Mouse (Mus musculus) kidney, embryonic 14.5 days (tissue): ENCODE measurements around the gene Evx2. TPM values are rescaled to one million over a fixed set of nuclear protein-coding genes. Genes with fewer than 3 reads are reported as not detected.

ENCODE experiments used
- ATAC-seq: fragments of 200-750 bp; cut with Nextera tagmentation; 2 replicates; pipeline ENCODE4 v1.8.0; 2017; ENCODE audit warnings: moderate number of reproducible peaks, mild to moderate bottlenecking, moderate TSS enrichment, moderate library complexity; ENCODE audit not compliant: low FRiP score, low TSS enrichment
- H3K27ac ChIP-seq: fragments of 300-500 bp; sonication (generic); 2 replicates; pipeline ENCODE4 v1.5.1; 2014; ENCODE audit warnings: low read depth, mild to moderate bottlenecking, low read length, moderate library complexity, mixed read lengths
- H3K27me3 ChIP-seq: fragments of 300-500 bp; sonication (generic); 2 replicates; pipeline ENCODE4 v1.6.1; 2014; ENCODE audit warnings: mild to moderate bottlenecking, low read length; ENCODE audit not compliant: control insufficient read depth, insufficient read depth
- H3K36me3 ChIP-seq: fragments of 300-500 bp; sonication (generic); 2 replicates; pipeline ENCODE4 v1.6.1; 2014; ENCODE audit warnings: low read length, mixed read lengths; ENCODE audit not compliant: control insufficient read depth, insufficient read depth
- H3K4me1 ChIP-seq: fragments of 300-500 bp; sonication (generic); 2 replicates; pipeline ENCODE4 v1.6.1; 2014; ENCODE audit warnings: low read length, mixed read lengths; ENCODE audit not compliant: control insufficient read depth, insufficient read depth
- H3K4me2 ChIP-seq: fragments of 300-500 bp; sonication (generic); replicated peaks from 2 replicates; pipeline ENCODE4 v1.6.1; 2014; ENCODE audit warnings: low read depth, mild to moderate bottlenecking, low read length
- H3K4me3 ChIP-seq: fragments of 300-500 bp; sonication (generic); 2 replicates; pipeline ENCODE4 v1.5.1; 2014; ENCODE audit warnings: mild to moderate bottlenecking, low read length
- H3K9ac ChIP-seq: fragments of 300-500 bp; sonication (generic); 2 replicates; pipeline ENCODE4 v1.6.1; 2014; ENCODE audit warnings: low read depth, mild to moderate bottlenecking, low read length, moderate library complexity
- H3K9me3 ChIP-seq: fragments of 300-500 bp; sonication (generic); 2 replicates; pipeline ENCODE4 v1.6.1; 2016; ENCODE audit warnings: low read length; ENCODE audit not compliant: control insufficient read depth
- WGBS: fragments of 180-500 bp; shearing (Covaris S2); extraction: QIAGEN DNeasy Blood & Tissue Kit; methylation state at CpG from one replicate; pipeline ENCODE4 v1.1.7; 2014; 5-methylcytosine and 5-hydroxymethylcytosine counted together
- polyA plus RNA-seq: library from polyadenylated mRNA; unstranded; fragments of >200 nt; fragmentation: Nextera tagmentation; extraction: Ambion mirVana; gene quantifications from 2 replicates; pipeline ENCODE4 v1.2.1, GENCODE M21; 2014

Gene Evx2
- polyA plus RNA-seq, 1 experiment from 2014 or later = not detected

- Histone ChIP-seq H3K9me3 (no peaks in the 10 kb centered on the region), H3K9ac (no peak overlapping the region), H3K4me2 (no peak overlapping the region), H3K4me1 (peaks cover 10% of the 10 kb centered on the region; the same call in 1 of the 2 replicates), H3K4me3 (no peak overlapping the region), H3K27ac (no peak overlapping the region), H3K36me3 (no peaks in the 10 kb centered on the region), H3K27me3 (peaks cover 88% of the 10 kb centered on the region)
- 4% methylated on average over 7 of the region's 7 CpGs for WGBS
- ATAC-seq = no peak
Measured at GRCm38 (mm10) chr2:74666411-74666810, 7.1 kb upstream of the Evx2 start.

DNA sequence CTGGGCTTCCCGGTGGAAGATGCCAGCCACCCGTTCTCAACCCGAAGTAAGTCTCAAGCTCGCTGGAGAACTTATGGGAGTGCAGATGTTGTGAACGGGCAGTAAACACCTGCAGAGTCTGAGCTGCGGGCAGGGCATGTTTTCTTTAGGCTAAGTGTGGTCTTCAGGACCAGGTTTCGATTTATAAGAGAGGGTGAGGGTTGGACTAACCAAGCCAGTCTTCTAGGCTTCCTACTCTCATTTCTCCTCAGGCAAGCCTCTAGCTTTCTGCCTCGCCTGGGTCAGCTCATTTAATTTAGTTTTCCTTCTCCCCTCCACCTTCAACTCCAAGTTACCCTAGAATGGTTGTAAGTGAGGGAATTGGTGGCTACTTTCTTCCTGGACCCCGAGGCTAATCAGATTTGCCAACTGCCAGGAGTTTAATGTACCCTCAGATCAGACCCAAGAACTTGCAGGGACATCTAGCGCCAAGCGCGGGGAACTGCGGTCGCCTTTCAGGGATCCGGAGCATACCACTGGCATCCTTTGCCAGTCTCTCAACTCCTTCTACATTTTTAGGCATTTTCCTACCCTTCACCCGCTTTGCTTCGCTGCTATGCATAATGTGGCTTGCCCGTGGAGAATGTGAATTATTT is 4.1 kb upstream of the Evx2 start:
- ATAC-seq = 0 out of 2 replicates have a peak, but pooled peaks have one; percentile 40
- Histone ChIP-seq H3K27ac (no peak overlapping the region), H3K27me3 (peaks cover 93% of the 10 kb centered on the region), H3K36me3 (no peaks in the 10 kb centered on the region), H3K9me3 (no peaks in the 10 kb centered on the region), H3K4me3 (no peak overlapping the region), H3K9ac (no peak overlapping the region), H3K4me2 (no peak overlapping the region; the same call in 1 of the 2 replicates), H3K4me1 (peaks cover 15% of the 10 kb centered on the region; the same call in 1 of the 2 replicates)
- WGBS = 1% methylated on average over 18 of the region's 18 CpGs

- no peaks in the 10 kb centered on the region for H3K9me3 ChIP-seq
- H3K4me1 ChIP-seq = peaks cover 10% of the 10 kb centered on the region; the same call in 1 of the 2 replicates
- H3K36me3 ChIP-seq = no peaks in the 10 kb centered on the region
- peak; percentile 60 for ATAC-seq
- WGBS = under 1% methylated on average over 14 of the region's 14 CpGs
- H3K9ac ChIP-seq = no peak overlapping the region
- H3K27me3 ChIP-seq = peaks cover 88% of the 10 kb centered on the region
- H3K27ac ChIP-seq = no peak overlapping the region
- H3K4me3 ChIP-seq = no peak overlapping the region; the same call in 1 of the 2 replicates
- H3K4me2 ChIP-seq = peak overlapping the region; percentile 34
Measured at GRCm38 (mm10) chr2:74661685-74662084, 2.3 kb upstream of the Evx2 start.

GRCm38 (mm10) chr2:74660421-74661375 is 1.3 kb upstream of the Evx2 start:
- no peak overlapping the region for H3K9ac ChIP-seq
- H3K4me2 ChIP-seq = no peak overlapping the region
- no peak overlapping the region for H3K27ac ChIP-seq
- H3K9me3 ChIP-seq = no peaks in the 10 kb centered on the region
- under 1% methylated on average over 30 of the region's 30 CpGs for WGBS
- H3K27me3 ChIP-seq = peaks cover 89% of the 10 kb centered on the region
- peak overlapping the region; percentile 2; the same call in 1 of the 2 replicates for H3K4me3 ChIP-seq
- peaks cover 13% of the 10 kb centered on the region for H3K4me1 ChIP-seq
- 0 out of 2 replicates have a peak, but pooled peaks have one; percentile 29 for ATAC-seq
- H3K36me3 ChIP-seq = no peaks in the 10 kb centered on the region

DNA sequence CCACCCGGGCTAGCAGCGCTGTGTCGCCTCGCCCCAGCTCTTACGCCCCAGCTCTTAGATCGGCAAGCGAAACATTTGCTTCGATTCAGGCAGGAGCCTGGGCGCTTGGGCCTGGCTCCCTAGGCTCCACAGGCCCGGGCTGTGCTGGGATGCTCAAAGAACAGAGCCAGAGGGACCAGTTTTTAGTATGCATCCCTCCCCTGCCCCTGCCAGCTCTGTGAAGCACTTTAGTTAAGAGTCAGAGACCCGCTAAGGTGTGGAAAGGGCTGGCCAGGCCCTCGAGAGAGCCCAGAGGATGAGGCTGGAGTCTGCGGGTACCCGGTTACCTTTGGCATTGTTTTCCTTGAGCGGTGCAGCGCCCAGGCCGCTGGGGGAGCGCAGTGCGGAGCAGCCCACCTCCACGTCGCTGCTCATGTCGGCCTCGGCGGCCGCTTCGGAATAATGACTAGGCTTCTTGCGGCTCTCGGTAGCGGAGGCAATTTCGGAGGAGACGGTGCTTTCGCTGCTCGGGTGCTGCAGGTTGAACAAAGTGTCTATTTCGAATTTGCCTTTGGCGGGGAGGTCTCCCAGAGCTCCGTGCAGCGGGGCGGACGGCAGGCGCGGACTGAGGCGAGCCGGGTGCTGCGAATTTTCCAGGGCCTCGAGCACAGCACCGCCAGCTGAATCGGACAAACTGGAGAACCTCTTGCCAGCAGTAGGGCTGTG is 538 bp downstream of the Evx2 start:
- no peak for ATAC-seq
- Histone ChIP-seq H3K4me2 (no peak overlapping the region), H3K9ac (no peak overlapping the region), H3K27me3 (peaks cover 90% of the 10 kb centered on the region), H3K27ac (no peak overlapping the region), H3K4me1 (peaks cover 15% of the 10 kb centered on the region), H3K4me3 (no peak overlapping the region), H3K36me3 (no peaks in the 10 kb centered on the region), H3K9me3 (no peaks in the 10 kb centered on the region)
- under 1% methylated on average over 47 of the region's 47 CpGs for WGBS

GRCm38 (mm10) chr2:74658024-74658666 is 1.2 kb downstream of the Evx2 start:
- Histone ChIP-seq H3K4me3 (peak overlapping the region; percentile 17; the same call in 1 of the 2 replicates), H3K27me3 (peaks cover 86% of the 10 kb centered on the region), H3K27ac (no peak overlapping the region), H3K9ac (no peak overlapping the region), H3K9me3 (no peaks in the 10 kb centered on the region), H3K4me2 (no peak overlapping the region), H3K4me1 (peaks cover 13% of the 10 kb centered on the region), H3K36me3 (no peaks in the 10 kb centered on the region)
- no peak for ATAC-seq
- 1% methylated on average over 15 of the region's 15 CpGs for WGBS

DNA sequence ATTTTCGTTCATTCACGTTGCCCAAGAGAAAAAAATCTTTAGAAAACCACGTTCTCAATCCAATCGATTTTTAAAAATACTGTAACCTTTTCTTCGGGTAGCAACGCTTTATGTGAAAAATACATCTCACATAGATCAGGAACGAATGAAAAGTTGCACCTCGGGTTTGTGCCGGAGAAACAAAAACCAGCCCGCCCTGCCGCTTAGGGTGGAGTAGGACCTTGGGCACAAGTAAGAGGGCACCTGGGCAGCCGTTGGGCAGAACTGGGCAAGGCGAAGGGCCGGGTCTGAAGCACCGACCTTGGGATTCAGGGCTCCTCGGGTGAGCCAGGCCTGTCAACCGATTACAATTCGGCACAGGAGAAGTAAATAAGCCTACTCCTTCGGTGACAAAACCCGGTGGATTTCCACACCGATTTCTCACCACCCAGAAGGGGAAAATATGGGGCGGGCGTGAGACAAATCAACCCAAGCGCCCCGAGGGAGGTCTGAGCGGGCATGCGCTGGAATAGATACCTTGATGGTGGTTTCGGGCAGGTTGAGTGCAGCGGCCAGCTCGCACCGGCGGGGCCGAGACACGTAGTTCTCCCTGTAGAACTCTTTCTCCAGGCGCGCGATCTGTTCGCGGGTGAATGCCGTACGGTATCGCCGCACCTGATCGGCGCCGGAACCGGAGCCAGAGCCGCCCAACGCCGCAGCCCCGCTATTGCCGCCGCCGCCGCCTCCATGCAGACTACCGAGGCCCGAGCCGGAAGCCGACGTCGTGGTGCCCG is 1.9 kb downstream of the Evx2 start:
- Histone ChIP-seq H3K27ac (no peak overlapping the region), H3K9me3 (no peaks in the 10 kb centered on the region), H3K4me2 (0 out of 2 replicates have a peak overlapping the region, but pooled peaks have one; percentile 1), H3K9ac (no peak overlapping the region), H3K4me3 (peak overlapping the region; percentile 17; the same call in 1 of the 2 replicates), H3K36me3 (no peaks in the 10 kb centered on the region), H3K27me3 (peaks cover 82% of the 10 kb centered on the region), H3K4me1 (peaks cover 13% of the 10 kb centered on the region)
- 2% methylated on average over 62 of the region's 62 CpGs for WGBS
- ATAC-seq = no peak

DNA sequence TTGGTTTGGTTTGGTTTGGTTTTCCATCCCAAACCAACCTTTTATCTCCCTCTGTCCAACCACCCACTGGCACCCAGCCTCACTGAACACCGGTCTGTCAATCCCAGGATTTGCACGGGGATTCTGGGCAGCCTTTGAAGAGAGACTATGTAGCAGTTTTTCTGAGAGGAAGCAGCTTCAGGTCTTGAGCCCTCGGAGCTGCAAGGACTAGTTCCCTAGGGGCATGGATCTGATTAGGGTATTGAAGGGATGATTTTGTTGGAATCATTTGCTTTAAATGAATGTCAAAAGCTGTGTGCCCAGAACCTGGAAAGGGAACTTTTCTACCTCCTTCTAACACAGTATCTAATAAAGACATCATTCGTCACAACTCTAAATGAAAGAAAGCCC is 2.7 kb downstream of the Evx2 start:
- 2% methylated on average over 4 of the region's 4 CpGs for WGBS
- no peaks in the 10 kb centered on the region for H3K9me3 ChIP-seq
- peaks cover 82% of the 10 kb centered on the region for H3K27me3 ChIP-seq
- peaks cover 13% of the 10 kb centered on the region for H3K4me1 ChIP-seq
- no peak overlapping the region for H3K9ac ChIP-seq
- no peak overlapping the region for H3K4me3 ChIP-seq
- ATAC-seq = no peak
- no peak overlapping the region for H3K4me2 ChIP-seq
- no peak overlapping the region for H3K27ac ChIP-seq
- no peaks in the 10 kb centered on the region for H3K36me3 ChIP-seq
